Mouse (Mus musculus): Measurements from ENCODE around the gene Atad1. TPM values are rescaled to one million over a fixed set of nuclear protein-coding genes. Genes with fewer than 3 reads are reported as not detected.
"Not testable (repeated sequence)": the region's sequence is repeated elsewhere in the genome, so short reads cannot be mapped to it uniquely, and the experiment has no call there.

Atad1 gene
- total RNA-seq, 2 experiments from 2014 or later, result 70.2 to 76.7 TPM

DNA sequence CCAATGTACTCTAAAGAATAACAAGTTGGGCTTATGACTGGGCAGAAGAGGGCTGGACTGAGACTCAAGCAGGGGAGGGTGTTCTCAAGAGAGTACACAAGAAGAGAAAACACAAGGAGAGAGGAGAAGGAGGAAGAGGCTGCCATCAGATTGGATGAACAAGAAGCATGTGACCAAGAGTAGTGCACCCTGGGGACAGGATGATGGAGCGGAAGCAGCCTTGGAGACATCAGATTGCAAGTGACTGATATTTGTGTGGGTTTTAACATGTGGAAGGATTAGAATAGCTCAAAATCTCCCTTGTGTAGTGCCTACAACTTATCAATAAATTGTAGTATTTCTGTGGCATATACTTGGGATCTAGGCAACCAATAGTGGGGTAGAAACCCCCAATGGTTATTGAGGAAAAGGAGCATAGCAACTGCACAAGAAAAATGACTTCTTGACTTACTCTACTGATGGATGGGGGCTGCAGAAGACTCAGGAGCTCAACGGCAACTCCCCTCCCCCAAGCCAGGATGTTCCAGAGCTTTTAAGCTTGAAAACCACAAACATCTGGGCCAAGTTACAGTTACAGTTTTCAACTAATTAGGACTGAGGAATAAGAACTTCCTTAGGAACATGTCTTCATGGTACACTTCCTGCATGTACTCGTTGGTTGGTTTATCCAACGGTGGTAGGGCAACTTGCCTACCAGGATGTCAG is 1.2 kb upstream of the Atad1 start:
- no peak for DNase-seq

DNA sequence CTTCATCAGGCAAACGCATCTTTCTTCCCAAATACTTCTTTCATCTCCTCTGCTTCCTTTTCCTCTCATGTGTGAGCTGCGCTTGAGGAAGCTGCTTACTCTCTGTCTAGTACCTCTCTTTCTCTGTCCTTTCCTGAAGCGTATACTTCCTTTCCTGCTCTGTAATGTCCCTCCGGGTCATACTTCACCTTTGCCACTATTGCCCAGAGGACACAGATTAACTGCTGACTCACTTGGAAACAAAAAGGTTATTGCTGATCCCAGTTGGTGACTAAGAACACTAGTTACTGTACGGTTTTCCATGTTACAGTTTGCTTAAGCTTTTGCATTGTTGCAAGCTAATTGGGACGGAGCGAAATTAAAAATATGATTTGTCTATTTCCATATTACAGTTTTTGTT is 1.7 kb downstream of the Atad1 start:
- no peak for DNase-seq

DNA sequence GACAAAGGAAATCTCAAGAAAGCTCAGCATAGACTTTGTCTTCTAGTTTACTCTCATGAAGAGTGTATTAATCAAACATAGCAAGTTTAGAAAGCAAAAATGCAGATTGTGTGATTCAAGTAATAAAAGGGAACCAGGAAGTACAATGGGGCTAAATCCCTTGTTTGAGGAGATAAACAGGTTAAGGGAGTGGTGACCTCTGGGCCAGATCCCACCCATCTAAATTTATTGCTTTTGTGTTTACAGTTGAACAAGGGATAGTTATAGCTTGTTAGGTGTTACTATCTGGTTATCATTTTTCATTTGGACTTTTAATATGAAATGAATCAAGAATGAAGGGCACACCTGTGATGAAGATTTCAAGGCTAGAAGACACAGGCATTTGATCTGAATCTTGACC is 6.7 kb downstream of the Atad1 start:
- DNase-seq, result no peak

DNA sequence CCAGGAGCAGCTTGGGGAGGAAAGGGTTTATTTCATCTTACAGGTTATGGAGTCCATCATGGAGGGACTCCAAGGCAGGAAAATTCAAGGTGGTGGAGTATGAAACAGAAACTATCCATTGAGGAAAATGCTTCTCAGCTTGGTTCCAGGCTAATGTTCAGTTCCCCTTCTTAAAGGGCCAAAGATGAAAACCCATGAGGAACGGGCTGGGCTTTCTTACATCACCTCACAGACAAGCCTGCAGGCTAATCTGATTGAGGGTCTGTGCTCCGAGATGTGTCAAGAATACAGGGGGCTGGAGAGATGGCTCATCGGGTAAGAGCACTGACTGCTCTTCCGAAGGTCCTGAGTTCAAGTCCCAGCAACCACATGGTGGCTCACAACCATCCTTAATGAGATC is 9.8 kb downstream of the Atad1 start:
- DNase-seq, result no peak

DNA sequence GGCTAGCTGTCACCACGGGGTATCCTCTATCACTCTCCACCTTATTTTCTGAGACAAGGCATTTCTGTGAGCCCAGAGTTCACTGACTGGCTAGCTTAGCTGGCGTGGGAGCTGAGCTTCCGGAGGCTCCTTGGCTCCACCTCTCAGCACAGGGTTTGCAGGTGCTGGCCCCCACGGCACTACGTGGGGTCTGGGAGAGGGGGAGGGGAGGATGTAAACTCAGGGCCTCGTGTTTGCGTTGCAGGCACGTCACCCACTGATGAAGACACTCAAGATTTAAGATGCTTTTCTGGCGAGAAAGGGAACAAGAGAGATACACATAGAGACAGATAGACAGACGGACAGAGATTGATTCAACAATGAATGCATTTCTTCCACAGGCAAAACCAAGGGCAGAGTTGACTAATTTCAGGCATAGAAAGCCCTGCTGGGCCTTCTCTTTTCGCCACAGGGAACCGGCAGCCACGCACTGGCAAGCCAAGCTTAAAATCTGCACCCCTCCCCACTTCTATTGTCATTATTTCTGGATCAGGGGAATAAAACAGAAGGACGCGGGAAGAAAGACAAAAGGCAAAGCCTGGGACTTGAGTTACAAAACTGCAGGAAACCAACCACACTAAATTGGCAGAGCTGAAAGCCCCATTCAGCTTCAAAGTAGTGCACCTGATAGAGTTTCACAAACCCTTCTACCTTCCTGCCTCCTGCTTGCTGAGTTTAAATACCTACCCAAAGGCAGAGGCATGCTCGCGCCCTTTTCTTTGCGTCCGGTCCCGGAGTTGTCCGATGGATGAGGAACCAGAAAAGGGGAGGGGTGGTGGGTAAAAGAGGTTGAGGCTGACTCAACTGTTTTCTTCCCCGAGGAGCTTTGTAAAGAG is 12.9 kb downstream of the Atad1 start:
- no peak for DNase-seq

DNA sequence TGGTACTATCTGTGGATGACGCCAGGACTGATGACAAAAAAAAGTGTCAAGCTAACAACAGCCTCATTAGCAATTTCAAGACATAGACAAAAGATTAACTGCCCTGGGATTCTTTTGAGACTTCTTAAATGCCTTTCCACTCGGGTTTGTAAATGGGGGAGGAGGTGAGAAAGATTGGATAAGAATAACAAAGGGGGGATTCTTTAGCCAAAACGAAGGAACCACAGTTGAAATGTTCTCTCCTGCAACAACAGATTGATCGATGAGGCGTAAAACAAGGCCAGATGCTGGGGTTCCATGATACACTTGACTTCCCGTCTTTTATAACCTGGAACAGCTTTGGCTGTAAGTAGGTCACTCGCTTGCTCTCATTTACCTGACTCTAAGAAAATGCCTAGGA is 15.8 kb downstream of the Atad1 start:
- no peak for DNase-seq

DNA sequence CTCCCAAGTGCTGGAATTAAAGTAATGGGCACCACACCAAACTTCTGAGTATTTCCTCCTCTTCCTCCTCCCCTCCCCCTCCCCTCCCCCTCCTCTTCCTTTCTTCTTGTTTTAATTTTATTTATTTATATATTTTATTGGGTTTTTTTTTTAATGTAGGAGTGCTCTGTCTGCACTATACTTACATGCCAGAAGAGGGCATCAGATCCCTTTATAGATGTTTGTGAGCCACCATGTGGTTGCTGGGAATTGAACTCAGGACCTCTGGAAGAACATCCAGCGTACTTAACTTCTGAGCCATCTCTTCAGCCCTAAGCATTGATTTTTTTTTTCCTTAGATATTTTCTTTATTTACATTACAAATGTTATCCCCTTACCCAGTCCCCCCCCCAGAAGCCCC is 19.3 kb downstream of the Atad1 start:
- no peak for DNase-seq

DNA sequence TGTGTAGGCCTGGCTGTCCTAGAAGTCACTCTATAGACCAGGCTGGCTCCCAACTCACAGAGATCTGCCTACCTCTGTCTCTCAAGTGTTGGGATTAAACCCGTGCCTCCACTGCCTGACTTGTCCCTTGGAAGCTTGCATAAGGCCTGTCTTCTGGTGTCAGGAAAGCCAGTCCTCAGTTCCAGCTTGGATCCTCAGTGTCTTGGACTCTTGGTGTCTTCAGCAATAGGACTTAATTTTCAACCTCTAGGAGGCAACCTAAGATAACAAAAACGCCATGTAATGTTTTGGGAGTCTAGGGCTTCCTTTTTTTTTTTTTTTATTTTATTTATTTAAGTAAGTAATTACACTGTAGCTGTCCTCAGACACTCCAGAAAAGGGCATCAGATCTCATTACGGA is 22.0 kb downstream of the Atad1 start:
- DNase-seq, result no peak

DNA sequence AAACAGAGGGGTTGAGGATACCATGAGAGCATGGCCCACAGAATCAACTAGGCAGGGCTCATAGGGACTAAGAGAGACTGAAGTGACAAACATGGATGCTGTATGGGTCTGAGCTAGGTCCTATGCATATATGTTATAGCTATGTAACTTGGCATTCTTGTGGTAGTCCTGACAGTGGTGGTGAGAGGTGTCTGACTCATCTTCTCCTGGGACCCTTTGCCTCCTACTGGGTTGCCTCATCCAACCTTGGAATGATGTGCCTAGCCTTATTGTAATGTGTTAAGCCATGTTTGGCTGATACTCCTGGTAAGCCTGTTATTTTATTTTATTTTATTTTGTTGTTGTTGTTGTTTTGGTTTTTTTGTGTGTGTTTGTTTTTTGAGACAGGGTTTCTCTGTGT is 23.9 kb downstream of the Atad1 start:
- DNase-seq, result no peak

DNA sequence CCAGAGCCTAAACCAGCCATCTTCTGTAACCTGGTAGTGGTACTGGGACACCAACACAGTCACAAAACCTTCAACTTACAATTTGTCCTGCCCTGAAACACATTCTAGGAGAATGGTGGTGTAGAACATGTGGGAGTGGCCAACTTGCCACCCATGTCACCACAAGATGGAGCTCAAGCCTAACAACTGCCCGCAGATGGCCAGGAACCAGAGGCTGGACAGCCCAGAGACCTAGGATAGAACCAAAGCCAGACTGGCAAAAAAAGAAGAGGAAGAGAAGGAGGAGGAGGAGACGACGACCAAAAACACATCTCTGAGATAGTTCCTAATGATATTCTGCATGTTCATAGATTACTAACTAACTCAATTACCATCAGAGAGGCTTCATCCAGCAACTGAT is 24.4 kb downstream of the Atad1 start:
- peak; percentile 83 for DNase-seq

DNA sequence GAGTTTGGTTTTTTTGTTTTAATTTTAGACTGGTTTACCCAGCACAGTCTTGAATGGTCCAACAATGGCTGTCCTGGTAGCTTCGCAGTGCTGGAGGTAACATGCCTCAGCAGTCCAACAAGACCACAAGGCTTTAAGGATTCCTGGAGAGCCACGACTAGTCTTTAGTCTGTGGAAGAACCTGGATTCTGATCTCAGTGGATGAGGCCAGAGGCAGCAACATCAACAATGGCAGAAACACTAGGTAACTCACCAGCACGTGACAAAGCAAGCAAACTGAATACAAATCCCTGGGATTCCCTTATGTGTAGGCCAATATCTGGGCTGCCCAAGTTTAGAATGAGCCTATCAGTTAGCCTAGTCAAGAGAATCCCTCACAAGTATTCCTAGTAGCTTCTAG is 26.1 kb downstream of the Atad1 start:
- DNase-seq, result no peak

DNA sequence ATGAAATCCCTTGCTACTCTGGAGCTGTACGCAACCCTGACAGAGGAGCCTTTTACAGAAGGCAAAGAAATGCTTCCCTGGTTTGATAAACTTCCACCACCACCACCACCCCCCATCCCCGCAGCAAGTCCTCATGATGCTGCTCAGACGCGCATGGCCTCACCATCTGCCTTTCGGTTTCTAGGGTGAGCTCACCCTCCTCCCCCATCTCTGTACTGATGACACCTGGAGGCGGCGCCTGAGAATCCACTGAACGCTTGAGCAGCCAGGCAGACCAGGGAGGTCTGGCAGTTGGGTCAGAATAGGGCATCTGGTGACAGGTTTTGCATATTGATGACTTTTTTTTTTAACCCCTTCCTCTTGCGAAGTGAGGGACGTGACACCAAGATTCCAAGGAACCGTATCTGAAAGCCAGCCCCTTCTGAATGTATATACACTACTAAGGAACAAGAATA is 27.0 kb downstream of the Atad1 start:
- DNase-seq, result peak; percentile 72

DNA sequence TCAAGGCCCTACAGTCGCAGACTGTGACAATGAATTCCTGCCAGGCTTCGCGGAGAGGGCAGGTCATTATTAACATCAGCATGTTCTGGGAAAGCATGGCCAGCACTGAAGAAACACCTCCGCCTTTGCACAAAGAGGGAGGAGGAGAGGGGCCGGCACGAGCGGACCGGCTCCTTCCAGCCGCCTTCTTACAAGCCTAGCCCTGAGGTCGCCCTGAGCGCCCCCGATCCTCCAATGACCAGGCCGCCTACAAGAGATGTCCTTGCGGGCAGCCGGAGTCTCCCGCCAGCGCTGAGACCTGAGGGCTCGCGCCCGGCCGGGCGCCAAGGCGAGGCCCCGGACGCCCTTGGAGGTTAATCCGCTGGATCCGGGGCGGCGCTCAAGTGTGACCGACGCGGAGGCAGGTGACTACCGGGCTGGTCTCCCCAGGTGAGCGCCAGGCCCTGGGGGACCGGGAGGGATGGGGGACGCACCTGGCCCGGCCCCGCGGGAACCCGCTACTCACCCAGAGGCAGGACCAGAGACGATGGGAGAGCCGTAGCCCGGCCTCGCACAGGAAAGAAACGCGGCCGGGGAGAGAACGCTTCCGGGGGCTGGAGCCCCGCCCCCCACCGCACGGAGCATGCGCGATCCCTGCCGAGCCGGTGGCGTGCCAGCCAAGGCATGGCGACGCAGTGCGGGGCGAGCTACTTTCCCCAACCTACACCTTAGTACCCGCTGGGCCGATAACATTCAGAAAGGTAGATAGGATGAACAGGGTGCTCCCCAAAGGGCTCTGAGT is 27.6 kb downstream of the Atad1 start:
- peak; percentile 94 for DNase-seq

DNA sequence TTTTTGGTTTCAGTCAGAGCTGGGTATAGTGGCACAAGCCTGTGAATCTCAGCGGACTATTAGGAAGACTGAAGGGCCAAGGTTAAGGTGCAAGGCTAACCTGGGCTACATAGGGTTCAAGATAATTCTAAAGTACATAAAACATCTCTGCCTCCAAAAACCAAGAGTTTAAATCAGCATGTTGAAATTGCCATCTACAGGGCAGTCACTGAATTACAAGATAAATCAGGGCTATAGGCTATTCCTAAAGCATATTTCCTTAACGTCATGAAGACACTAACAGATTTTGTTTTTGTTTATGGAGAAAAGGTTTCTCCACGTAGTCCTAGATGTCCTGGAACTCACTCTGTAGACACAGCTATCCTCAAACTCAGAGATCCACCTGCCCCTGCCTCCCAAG is 29.3 kb downstream of the Atad1 start:
- DNase-seq, result no peak

DNA sequence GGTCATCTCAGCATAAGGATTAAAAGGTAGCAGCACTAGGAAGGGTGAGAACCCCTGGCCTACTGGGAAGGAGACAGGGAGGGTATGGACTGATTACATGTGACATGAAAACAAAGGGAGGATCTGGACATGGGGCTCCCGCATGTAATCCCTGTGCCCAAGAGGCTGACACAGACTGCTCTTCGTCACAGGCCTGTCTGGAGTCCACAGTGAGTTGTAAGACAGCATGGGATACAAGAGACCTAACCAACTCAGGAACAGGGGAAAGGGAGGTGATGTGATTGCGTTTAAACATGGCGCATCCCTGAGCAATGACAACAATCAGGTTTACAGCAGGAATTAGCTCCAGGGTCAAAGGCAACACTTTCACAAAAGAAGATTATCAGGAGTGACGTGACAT is 30.6 kb downstream of the Atad1 start:
- DNase-seq, result no peak

DNA sequence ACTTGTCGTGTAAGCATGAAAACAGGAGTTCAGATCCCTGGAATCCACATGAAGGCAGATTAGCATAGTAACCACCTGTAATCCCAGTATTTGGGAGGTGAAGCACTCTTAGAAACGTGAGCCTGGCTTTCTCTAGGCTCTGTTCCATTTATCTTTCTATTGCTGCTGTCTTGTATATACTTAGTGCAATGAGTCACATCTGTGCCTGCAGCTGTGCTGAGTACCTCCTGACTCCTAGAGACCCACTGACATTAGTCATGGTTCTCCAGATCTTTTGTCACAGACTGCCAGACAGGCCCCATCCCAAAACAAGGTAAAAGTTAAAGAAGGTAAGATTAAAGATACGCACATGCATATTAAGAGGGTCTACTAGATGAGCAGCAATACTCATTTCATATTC is 37.4 kb downstream of the Atad1 start:
- DNase-seq, result no peak

DNA sequence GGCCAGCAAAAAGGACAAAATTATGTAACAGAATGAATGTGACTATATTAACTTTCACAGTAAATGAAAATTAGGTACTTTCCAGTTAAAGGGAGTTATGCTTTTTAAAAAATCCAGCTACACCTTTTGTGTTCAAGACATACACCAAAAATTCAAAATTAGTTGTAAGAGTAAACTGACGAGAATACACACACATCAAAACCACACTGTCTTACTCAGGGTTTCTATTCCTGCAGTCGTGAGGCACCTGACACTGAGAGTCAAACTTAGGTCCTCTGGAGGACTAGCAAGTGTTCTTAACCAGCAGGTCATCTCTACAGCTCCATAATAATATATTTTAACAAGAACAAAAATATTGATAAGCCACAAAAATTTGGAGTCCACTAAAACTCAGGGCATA is 42.9 kb downstream of the Atad1 start:
- no peak for DNase-seq

DNA sequence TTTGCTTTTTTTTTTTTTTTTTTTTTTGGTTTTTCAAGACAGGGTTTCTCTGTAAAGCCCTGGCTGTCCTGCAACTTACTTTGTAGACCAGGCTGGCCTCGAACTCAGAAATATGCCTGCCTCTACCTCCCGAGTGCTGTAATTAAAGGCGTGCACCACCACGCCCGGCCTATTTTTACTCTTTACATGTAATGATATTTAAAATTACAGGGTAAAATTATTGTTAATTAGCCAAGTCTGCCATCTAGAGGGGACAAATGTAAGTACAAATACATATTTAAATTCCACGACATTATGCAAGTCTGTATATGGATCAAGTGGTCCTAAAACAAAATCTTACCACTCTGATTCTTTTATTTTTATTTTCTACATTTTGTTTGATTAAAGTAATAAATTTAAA is 49.9 kb downstream of the Atad1 start:
- peak; percentile 10 for DNase-seq

DNA sequence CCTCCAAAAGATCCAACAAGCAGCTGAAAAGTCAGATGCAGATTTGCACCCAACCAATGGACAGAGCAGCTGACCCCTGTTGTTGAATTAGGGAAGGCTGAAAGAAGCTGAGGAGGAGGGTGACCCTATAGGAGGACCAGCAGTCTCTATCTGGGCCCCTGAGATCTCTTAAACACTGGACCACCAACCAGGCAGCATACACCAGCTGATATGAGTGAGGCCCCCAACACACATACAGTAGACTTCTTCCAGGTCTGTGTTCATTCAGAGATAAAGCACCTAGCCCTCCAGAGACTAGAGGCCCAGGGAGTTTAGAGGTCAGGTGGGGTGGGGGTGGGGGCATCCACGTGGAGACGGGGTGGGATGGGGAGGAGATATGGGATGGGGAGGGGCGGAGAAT is 51.4 kb downstream of the Atad1 start:
- DNase-seq, result not testable (repeated sequence)

DNA sequence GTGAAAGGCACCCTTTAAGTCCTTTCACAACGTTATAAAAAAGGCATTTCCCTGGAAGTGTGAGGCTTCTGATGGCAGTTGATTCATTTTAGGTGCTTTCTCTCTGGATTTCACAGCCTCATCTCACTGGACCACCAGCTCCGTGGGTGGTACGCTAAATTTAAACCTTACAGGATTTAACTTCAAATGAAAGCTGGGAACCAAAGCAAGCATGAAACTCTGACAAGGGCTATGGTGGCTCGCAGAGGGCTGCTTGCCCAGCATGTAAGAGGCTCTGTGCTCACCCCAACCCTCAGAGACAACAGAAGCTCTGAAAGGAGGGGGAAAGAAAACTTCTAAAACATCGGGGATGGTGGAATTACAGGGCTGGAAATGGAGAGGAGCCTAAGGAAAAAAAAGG is 51.9 kb downstream of the Atad1 start:
- DNase-seq, result no peak

DNA sequence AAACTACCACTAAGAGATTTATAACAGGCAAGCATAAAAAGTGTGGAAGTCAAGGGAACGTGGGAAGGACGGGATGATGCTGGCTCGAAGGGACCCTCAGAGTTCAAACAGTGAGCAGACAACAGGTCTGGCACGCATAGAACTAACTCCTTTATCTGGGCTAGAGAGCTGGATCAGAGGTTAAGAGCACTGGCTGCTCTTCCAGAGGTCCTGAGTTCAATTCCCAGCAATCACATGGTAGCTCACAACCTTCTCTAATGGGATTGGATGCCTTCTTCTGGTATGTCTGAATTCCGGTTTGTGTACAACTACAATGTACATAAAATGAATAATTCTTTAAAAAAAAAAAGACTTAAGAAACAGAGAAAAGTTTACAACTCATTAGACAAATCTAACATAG is 56.5 kb downstream of the Atad1 start:
- no peak for DNase-seq

DNA sequence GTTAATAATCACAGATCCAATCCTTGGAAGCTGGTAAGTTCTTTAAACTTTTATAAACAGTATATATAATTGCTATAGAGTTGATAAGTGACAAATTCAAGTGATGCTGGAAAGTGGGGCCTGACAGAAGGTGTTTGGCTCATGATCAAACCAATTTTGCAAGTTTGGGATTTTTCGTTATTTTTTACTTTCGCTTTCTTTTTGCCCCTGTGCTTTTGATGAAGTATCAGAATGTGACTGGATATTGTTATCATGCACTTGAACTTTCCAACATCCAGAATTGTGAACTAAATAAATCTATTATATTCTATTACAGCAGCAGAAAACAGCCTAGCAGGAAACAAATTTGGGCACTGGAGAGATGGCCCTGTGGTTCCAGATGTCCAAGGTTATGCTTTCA is 58.7 kb downstream of the Atad1 start:
- no peak for DNase-seq

DNA sequence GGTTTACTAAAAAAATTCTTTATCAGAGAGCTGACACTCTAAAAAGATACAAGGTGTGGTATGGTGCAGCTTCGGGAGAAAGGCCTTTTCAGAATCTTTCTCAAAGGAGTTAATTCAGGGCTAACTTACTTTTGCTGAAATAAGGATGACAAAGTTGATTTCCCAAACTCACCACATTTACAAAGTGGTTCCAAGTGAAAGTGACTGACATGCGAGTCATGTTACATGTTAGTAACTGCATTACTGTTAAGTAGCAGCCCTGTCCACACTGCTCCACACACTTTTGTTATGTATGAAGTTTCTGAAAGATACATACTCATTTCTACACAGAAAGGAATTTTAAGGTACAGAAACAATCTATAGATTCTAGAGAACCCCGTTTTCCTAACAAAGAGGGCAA is 63.8 kb downstream of the Atad1 start:
- DNase-seq, result no peak
